Mouse (Mus musculus) frontal cortex, postnatal 36 days (tissue): ENCODE measurements at regions not wholly inside any gene's neighbourhood (a gene's known extent, or its start where the extent isn't known, plus 50 kb on each side); places are given as distances from the start of the nearest gene placed in this dataset.

Source experiments
- DNase-seq, 2 experiments: peaks; one replicate each; pipeline ENCODE4 v3.0.0; 2022; ENCODE audit warnings: low spot score in 2 of 2

DNA sequence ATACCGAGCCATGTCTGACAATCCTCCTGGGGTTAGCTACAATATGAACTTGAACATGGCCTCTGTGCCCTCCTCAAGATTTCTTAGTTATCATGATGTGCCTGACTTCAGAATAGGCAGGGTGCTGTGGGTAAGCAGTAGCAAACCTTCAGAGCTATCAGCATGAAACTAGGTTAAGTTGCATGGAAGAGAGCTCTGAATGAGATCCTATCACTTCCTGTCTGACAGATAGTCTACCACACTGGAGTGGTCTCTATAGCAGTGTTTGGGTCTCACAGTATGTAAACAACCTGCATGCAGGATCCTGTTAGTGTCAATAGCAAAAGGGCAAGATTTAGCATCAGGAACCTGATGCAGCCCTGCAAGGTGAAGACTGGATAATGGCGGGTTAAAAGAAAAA lies 1092.3 kb downstream of the Gsdmc2 start:
- no peak for DNase-seq

DNA sequence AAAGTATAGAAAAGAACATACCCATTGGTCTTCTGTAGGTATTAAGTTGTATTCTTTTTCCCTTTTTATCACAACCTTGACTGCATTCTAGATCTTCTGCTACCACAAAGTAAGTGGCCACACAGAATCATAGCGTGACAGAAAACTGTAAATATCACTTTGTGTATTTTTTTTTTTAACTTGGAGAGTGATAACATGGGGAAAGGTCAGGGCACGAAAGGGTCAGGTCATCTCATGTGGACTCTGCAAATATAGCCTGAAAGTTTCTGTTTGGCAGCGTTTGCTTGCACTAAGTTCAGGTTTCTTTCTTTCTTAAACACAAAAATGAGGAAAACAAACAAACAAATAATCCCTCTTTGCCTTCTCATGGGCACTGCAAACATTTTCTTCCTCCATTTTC lies 1101.1 kb downstream of the Gsdmc2 start:
- DNase-seq, result no peak

DNA sequence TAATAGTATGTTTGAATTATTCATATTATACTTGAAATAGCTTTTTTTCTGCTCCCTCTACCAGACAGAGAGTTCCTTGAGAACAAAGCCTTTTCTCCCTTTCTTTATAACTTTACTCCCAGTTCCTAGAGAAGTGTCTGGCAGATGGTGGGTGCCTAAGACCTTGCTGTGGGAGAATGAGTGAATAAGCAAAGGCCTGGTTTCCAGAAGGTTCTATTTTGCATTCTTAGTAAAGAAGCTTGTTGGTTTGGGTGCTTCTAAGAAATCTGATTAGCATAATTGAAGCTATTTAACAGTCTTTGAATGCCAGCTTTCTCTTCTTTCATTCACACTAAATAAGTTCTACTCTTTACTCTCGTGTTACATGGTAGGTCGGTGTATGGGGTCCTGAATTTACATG lies 1104.2 kb downstream of the Gsdmc2 start:
- no peak for DNase-seq

DNA sequence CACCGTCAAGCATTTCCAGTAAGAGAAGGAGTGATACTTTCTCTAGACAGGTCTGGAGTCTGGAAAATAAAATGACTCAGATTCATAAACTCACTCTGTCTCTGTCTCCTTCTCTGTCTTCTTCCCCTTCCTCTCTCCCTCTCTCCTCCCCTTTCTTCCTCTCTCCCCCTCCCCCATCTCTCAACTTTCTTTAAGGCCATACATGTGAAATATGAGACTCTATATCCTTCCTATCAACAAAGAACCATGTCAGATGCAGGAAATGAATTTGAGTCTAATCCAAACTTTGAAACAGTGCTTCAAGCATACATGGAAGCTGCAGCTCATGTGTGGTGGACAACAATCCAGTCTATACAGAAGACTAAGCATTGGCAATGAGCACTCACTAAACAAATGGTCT lies 1109.6 kb downstream of the Gsdmc2 start:
- DNase-seq, result no peak

DNA sequence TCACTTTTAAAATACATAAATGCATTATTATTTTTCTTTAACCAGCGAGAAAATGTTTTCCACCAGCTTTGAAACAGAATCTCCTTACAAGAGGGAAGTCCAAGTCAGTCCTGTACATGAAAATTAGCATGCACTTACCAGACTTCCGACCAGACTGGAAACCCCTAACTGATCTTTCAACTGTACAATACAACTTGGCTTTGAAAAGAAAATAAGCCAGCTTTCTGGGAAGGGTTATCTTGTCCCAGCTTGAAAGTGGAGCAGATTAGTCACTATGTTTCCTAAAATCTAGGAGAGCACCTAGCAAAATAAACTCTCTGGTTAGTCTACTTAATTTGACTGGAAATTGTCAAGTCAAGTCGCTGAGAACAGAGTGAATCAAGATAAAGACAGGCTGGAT lies 1110.1 kb downstream of the Gsdmc2 start:
- no peak for DNase-seq

DNA sequence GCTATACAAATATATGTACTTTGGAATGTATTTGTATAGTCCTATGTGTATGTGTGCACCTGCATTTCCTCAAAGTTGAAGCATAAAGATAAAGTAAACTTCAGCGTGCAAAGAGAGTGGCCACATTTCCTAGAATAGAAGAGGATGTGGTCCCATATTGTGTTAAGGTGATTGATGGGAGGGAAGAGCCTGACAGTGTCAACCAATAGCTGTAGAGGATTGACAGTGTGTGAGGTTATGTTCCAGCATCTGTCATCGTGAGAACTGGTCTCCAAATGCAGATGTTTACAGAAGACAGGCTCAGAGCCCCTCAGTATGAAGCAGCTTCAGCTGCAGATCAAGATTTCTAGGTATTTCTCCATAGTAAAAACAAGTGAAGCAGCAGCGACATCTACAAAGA lies 1114.5 kb downstream of the Gsdmc2 start:
- DNase-seq, result no peak

DNA sequence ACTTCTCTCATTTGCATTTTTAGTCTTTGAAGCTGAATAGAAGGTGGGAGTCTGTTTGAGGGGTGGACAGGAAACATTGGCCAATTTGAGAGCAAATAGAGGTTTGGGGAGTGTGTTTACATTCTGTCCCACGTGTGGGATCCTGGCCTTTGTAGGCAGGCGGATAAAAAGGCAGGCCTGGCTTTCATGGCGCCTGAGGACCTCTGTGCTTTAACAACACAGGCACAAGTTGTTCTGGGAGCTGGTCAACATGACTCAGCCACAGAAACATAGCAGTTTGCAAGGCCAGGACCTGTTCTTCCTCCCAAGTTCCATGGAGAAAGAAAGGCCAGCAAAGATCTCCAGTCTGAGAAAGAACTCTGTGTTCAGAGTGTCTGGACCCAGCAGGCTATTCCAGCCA lies 1130.7 kb downstream of the Gsdmc2 start:
- DNase-seq, result no peak

DNA sequence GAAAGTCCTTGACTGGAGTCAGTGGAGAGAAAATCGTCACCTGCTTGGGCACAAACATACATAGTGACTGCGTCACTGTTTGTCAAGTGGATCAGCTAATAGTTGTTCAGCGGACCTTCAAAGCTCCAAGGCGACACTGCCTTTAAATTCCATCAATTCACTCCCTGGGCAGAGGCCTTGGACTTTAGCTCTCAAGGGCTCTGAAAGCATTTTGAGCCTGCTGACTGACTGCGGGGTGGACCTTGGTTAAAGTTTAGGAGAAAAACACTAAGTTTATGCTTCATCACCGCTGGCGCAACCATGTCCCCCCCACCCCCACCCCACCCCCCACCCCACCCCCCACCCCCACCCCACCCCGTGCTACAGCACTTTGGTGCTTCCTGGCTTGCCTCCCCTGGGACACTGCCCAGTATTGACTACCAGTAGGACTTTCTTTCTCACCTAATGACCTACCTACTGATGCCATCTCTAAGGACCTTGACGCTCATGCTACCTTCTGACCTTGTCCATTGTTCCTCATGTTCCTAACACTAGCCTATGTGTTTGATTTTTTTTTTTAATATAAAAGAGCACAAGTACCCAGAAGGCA lies 1132.3 kb downstream of the Gsdmc2 start:
- no peak for DNase-seq

DNA sequence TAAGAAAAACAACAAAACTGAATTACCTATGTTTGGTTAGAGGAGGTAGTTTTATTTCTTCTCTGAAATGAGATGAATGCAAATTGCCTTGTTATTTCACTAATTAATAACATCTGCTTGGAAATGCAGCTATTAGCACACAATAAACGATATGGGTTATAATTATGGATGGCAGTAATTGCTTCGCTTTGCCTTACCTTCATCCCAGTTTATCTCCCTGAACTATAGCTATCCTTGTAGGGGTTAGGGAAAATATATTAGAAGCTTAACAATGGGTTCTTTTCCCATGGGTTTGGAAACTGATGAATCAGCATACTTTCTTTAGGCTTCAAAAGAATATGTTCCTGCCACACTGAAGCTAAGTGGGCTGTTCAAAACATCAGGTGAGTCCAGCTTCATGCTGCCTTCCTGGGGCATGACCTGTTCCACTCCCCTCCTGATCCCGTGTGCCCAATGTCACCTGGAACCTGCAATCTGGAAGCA lies 1132.9 kb downstream of the Gsdmc2 start:
- DNase-seq, result no peak

DNA sequence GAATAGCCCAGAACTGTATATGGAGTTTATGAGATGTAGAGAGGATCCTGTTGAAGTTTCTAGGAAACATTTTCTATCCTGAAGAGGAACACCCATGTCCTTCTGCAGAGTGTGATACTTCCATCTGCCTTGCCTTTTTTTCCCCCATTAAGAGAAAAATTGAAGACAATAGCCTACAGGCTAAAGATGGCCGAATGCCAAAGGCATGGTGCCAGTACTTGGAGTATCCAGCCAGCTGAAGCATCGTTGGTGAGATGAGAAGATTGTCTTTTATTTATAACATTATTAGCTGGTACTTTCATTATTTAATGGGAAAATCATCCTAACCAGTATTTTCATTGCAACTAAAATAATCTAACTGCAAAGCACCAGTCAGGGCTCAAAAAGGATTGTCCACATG lies 1135.4 kb downstream of the Gsdmc2 start:
- no peak for DNase-seq

DNA sequence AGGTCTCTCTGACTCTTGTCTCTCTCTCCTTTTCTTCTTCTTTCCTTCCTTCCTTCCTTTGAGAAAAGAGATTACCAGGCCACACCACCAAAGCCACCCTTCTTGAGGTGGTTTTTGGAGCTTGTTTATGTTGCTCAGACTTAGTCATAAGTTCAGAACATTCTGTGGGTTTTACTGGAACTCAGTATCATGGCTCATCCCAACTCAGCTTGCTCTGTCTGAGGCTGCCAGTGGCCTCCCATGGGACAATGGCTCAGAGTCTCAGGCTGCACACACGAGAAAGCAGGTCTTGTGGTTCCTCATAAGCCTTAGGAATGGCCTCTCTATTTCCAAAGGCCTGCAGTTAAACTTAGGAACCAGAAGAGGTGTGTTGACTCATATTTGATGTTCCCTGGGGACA lies 1146.4 kb downstream of the Gsdmc2 start:
- no peak for DNase-seq

DNA sequence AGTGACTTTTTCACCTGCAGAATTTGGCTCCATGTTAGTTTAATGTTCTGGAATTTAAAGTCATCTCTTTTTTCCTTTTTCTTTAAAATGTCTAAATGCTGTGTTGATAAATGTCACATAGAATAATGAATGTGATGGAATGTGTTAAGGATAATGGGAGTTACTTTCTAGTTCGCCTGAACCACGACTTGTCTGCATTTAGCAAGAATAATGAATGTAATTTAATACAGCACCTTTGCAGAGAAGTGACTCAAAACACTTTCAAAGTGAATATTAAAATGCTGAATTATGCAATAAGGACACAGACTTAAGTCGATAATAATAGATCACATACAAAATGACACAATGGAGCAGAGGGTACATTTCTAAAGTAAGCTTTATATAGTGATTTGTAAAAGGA lies 1150.2 kb downstream of the Gsdmc2 start:
- no peak for DNase-seq

DNA sequence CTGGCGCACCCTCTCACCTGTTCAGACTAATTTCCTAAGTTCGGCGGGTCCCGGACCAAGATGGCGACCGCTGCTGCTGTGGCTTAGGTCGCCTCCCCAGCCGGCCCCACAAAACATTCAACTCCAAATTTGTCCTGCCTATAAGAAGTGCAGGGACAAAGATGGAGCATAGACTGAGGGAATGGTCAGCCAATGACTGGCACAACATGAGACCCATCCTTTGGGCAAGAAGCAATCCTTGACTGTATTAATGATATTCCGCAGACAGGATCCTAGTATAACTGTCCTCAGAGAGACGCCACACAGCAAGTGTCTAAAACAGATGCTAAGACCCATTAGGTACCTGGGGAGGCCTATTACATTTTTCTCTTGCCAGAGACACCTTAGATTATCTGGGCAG lies 1151.3 kb downstream of the Gsdmc2 start:
- DNase-seq, result no peak

DNA sequence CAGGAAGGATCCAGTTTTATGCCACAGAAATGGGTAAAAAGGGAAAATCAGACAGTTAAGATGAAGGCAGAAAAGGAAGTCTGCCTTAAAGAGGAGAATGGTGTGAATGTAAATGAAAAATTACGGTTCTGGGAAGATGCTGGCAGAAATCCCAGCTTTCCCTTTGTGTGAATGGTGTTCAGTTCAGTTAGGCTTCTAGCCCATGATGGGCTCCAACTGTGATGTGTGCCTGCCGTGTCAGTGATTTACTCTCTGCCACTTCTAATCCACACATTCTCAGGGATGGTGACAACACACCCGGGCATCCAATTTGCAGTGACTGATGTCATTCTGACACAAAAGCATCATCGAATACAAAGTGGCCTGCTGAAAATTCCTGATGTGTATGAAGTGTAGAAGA lies 1171.6 kb downstream of the Gsdmc2 start:
- DNase-seq, result peak; percentile 1 to 17

DNA sequence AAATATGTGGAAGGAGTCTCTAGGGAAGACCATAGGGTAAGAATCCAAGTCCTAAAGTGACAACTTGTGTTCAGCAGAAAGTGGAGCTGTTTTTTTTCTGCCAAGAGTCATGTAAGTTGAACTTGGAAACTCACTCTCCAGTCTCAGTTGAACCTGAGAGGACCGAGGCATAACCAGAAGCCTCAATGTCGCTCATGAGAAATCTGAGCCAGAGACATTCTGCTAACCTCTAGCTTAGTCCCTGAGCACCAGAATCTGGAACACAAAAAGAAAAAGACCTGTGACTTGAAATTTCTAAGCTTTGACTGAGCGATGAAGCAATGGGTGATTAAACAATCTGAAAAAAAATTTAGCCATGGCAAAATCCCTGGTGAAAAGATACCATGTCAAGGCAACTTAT lies 1175.0 kb downstream of the Gsdmc2 start:
- no peak for DNase-seq

DNA sequence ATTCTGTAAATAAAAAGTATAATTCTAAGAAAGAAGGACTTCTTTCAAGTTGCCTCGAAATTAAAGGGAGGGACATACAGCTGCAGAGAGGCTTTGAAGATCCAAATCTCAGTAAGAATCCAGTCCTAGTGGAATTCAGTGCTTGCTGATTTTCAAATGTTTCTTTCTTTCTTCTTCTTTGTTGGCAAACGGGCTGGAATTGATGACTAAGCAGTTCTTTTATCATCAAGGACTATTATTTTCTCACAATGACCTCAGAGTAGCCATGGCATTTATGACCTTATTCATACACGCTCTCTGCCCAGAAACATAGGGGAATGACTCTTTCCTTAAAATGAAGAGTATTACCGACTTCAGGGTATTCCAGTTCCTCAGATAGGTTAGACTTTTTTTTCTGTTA lies 1185.9 kb downstream of the Gsdmc2 start:
- no peak for DNase-seq

DNA sequence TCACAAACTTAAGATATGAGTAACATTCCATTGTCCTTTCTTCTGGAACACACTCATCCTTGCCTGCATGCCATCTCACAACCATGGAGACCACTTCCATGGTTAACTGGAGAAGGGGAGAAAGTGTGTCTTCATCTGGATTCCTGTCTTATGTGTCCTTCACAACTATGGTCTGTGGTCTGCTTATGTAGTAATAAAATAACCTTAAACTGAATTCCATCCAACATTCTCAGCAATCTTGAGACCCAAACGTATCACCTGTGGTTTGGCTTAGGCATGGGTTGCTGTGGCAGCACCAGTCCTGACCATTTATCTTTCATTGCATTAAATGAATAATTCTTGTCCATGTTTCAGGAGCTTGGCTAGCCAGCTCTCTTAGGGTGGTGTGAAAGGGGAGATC lies 1186.3 kb downstream of the Gsdmc2 start:
- no peak for DNase-seq

DNA sequence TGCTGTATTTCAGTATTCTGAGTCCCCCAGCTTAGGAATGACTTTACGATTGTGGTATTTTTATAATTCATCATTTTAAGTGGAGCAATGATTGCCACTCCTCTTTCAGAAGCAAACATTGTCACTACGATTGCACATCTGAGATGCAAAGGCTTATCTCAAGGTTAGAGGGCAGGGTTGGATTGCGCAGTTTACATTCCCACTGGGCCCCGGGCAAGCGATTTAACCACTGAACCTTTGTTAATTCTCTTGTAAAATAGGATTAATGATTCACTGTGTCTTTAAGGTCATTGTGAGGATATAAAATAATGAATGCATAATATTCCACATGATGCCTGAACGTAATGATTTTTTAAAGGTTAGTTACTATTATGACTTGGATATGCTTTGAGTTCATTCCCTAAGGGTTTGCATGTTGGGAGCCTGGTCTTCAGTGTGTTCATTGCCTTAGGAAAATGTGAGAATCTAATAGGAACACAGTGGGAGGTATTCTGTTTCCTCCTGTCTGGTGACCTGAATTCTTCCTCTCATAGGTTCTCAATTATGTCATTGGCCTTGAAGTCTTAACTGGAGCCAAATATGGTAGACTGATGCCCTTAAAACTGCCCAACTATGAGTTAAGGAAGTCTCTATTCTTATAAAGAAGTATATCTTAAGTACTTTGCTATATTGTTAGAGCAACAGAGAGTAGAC lies 1198.4 kb downstream of the Gsdmc2 start:
- no peak for DNase-seq

DNA sequence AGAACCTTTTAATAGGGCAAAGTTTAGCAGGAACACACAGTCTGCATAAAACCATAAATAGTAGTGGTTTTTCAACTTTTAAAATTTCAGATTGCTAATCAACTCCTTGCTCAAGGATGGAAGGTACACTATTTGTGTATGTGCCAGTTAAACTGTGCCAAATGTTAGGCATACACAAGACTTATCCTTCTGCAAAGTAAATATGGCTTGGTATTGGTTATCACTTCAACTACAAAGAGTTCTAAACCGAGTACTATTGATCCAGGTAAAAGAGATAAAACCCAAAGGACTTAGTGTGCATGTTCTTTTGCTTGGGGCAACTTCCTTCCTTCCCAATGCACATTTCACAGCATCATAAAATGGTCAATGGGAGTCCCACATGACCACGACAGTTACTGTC lies 1200.2 kb downstream of the Gsdmc2 start:
- DNase-seq, result no peak

DNA sequence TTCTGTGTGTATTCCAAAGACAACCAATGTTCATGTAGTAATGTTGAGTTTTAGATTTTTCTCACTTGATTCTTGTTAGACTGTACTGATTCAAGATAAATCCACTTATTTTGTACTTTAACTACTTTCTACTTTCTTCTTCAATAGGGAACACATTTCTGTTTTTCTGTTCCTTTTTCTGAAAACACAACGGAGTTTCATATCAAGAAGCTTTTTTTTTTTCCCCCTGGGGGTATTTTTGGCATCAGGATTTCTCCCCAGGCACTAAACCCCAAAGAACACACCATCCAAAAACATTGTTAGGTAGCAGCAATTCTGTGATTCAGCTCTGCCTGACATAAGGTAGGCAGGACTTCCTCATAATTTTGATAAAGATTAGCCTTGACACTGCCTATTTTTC lies 1200.7 kb downstream of the Gsdmc2 start:
- DNase-seq, result no peak

DNA sequence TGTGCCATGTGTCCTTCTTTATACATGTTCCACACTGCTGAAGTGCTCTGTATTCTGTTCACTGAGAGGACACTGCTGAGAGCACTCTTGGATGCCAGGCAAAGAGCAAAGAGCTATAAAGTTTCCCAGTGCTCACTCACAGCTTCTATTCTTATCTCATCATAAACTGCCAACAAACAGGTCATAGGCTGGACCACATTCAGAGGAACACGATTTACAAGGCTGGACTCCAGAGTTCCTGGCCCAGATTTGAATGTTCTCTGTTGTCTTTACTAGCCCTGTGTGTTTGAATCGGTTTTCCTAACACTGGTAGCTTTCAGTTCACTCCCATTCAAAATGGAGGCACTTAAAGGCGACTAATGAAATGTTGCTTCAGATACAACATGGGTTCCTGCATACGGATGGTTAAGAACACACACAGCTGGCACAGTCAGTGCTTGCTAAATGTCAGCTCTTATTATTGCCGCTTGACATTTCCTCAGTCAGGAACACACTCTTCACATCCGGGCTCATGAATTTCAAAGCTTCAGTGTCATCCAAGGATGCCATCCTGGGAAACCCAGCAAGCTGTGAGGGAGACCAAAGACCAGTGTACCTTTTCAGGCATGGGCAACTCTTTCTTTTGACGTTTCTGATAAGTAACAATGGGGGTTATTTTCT lies 1203.8 kb downstream of the Gsdmc2 start:
- DNase-seq, result no peak

DNA sequence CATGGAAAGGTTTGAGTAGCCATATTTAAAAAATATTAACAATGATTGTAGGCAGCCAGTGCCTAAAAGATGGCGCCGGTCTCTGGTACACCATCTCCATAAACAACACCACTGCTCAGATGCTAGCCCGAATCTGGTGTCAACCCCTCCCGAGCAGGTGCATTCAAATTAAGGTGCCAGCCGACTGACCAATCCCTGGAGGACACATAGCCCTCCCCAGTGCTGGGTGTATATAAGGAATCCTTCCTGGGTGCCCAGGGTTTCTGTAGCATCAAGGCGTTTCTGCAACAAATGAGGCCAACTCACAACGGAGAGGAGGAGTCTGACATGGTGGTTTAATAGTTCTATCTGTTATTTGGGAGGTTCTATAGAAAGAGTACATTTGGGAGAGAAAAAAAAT lies 1219.6 kb downstream of the Gsdmc2 start:
- no peak for DNase-seq

DNA sequence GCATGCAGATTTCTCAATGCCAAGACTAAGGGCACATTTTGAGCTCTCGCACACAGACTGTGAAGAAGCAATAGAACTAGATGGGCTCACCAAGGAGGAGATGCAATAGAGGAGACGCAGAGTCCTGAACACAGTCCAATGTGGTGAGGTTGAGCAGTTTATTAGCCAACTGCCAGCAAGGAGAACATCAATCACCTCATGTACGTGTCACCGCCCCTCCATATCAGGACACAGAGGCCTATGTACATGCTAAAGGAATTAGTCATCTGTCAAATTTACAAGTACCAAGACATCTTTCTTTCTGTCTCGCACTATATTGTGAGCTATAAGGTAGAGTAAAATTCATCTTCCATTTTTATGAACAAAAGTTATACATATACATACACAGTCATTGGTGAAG lies 1228.9 kb downstream of the Gsdmc2 start:
- DNase-seq, result no peak
